Mouse (Mus musculus) right cerebral cortex, postnatal 4 days (tissue): ENCODE results near the gene Coq4.
"Not testable (repeated sequence)": the region's sequence is repeated elsewhere in the genome, so short reads cannot be mapped to it uniquely, and the experiment has no call there.

Experiments
- DNase-seq: peaks from one replicate; pipeline ENCODE4 v3.0.0-alpha.2; 2022

The Coq4 gene

DNA sequence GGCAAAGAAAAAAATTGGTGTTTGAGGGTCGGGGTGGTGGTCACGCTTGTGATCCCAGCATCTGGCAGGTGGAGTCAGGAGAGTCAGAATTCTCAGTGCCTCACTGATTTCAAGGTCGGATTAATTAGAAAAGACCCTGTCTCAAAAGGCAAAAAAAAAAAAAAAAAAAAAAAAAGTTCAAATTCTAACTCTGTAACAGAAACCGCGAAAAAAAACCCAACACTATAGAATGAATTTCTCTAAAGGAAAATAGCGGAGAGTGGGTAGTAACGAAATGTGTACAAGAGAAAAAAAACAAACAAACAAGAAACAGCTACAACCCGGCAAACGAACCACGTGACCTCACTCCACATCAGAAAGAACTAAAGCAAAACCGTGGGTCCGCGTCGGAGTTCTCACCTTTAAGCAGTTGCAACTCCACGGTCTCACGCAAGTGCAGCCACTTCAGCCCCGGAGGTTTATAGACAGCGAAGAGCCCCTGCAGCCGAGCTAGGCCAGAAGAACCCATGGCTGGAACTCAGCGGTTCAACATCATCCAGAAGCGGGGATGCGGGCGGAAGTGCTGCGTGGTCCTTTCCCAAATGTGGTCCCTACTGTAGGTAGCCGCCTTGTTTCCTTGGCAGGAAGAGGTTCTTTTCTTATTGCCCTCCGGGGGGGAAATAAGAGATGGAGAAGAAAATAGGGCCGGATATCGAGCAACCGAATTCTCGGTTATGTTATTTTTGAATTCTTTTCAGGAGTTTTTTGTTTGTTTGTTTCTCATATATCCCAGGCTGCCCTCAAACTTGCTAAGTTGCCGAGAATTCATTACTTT is at the start of gene Coq4:
TSS of gene Coq4 (plus strand) at position 390 of the 814 bp plus-strand sequence.
- peak; percentile 80 for DNase-seq

DNA sequence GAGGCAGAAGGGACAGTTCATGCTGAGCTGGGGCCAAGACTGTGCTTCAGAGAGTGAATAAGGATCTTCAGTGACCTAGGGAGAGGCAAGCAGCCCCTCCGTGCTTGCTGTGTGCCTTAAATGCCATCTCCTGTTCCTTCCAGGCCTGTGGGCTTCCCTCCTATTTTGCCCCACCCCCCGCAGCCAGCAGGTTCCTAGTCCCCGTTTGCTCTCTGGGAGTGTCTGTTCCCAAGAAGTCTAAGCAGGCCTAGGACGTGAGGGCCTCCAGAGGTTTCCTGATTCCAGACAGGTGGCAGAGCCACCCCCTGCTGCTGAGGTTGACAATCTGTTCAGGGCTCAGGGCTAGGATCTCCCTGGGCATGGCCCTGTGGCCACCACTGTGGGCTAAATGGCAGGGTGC is 48.5 kb upstream of the Coq4 start:
- no peak for DNase-seq

- DNase-seq: no peak
These were observed 47.9 kb upstream of the Coq4 start for GRCm38 (mm10) chr2:29739368-29739767.

GRCm38 (mm10) chr2:29741207-29741606 is 46.1 kb upstream of the Coq4 start:
- DNase-seq: no peak

- no peak for DNase-seq
These were observed 43.0 kb upstream of the Coq4 start for GRCm38 (mm10) chr2:29744256-29744655.

DNA sequence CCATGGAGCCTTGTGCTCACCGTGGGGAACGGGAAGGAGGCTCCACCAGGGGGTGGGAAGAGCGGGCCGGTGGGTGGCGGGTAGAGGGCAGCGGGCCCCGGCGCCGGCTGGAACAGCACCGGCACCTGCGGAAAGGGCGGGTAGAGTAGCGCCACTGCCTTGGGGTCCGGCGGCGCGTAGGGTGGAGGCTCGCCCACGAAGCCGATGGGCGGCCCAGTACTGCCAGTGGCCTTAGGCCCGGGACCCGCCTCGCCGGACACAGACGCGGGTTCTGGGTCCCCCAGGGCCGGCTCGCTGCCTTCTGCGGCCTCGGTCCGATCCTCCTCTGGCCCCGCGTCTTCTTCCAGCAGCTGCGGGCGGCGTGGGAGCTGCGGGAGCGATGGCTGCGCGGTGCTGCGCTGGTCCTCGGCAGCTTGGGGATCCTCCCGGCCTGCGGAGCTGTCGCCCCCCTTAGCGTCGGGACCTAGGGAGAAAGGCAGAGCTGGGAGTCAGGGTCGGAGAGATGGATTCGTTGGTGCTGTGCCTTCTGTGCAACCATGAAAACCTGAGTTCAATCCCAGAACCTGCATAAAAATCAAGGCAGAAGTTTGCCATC is 40.0 kb upstream of the Coq4 start:
- DNase-seq: peak; percentile 37

DNA sequence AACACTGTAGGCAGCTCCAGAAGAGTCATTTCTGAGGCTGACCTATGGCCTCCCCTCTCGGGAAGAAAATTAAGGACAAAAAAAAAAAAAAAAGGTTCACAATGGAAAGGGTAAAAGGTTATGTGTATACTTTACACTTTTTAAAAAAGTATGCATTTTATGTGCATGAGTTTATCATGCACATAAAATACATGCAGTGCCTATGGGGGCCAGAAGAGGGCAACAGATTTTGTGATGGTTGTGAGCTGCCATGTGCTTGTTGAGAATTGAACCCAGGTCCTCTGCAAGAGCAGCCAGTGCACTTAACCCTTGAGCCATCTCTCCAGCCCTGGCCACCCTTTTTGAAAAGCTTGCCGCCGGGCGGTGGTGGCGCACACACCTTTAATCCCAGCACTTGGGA is 39.4 kb upstream of the Coq4 start:
- DNase-seq: no peak

DNA sequence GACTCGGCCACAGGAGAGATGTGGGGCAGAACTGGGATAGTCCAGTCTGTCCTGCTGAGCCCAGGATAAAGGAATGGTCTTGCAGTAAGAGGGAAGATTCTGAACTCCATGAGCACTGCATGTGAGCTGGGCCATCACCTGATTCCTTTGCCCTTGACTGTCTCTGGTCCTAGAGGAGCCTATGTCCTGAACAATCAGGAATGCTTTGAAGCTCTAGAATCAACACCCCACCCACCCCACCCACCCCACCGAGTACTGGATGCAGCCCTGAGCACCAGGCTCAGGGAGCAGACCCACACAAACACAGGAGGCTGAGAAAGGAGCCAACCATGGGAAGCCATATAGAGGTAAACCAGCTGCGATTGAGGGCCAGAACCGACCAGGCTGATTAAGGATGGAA is 38.8 kb upstream of the Coq4 start:
- DNase-seq: no peak

GRCm38 (mm10) chr2:29751497-29751896 is 35.8 kb upstream of the Coq4 start, which contains the start of gene Gm13420:
Gm13420 (minus strand) TSS chr2:29751685.
- no peak for DNase-seq

DNA sequence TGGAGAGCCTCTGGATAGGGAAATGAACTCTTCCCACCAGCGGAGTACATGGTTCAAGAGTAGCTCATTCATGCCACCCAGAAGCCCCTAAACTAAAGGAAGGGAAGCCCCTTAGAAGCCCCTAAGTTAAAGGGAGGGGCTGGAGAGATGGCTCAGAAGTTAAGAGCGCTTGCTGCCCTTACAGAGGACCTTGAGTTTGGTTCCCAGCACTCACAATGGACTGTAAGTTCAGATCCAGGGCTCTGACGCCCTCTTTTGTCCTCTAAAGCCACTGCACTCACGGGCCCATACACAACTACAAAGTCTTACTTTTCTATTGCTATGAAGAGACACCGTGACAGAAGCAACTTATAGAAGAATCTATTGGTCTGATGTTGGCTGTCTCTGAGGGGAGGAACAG is 34.9 kb upstream of the Coq4 start:
- DNase-seq: no peak

DNA sequence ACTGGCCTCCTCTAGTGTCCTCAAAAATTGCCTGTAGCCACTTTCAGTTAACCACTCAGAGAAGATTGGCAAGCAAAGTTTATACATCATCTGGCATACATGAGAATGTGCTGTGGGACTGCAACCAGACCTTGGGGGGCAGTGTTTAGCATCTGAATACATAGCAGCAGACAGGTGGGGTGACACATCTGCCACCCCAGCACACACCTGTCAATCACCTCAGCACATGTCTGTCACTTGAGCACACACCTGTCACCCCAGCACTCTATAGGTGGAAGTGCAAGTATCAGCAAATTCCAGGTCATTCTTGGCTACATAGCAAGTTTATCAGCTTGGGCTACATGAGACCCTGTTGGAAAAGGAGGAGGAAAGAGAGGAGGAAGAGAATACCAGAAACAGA is 31.6 kb upstream of the Coq4 start:
- DNase-seq: no peak

DNA sequence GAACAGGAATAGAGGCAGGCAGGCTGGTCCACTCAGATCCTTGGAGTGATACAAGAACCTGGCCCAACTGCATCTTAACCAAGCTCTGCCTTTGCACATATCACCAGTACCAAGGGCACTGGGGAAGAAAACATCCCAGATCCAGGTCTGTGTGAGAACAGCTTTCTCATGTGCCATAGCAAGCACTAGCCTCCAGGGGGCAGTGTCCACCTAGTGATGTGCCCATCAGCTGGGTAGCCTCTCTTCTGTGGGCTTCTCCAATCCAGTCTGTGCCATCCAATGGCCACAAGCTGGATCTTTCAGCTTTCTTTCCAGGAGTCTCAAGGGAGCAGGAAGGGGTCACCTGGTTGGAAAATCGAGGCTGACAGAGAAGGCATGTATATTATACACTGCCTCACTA is 22.5 kb upstream of the Coq4 start:
- peak; percentile 59 for DNase-seq

- no peak for DNase-seq
These were observed 19.1 kb upstream of the Coq4 start for GRCm38 (mm10) chr2:29767976-29768709.

DNA sequence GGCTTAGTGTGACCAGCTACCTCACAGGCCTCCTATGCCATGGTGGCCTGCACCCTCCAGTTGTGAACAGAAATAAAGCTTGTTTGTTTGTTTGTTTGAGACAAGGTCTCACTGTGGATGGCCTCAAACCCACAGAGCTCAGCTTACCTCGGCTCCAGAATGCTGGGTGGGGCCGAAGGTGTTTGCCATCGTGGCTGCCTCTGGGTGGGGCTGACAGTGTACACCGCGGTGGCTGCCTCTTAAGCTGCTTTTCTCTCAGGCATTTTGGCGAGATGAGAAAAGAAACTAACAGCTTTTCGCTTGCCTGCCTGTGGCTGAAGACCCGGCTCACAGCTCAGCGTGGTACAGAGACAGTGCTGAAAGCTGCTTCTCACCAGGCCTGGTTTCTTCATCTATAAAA is 18.4 kb upstream of the Coq4 start:
- no peak for DNase-seq

- DNase-seq: no peak
These were observed 17.1 kb upstream of the Coq4 start for GRCm38 (mm10) chr2:29770162-29770561.

- DNase-seq: no peak
These were observed 15.5 kb upstream of the Coq4 start for GRCm38 (mm10) chr2:29771611-29772461.

- no peak for DNase-seq
These were observed 14.0 kb upstream of the Coq4 start for GRCm38 (mm10) chr2:29773323-29773722.

DNA sequence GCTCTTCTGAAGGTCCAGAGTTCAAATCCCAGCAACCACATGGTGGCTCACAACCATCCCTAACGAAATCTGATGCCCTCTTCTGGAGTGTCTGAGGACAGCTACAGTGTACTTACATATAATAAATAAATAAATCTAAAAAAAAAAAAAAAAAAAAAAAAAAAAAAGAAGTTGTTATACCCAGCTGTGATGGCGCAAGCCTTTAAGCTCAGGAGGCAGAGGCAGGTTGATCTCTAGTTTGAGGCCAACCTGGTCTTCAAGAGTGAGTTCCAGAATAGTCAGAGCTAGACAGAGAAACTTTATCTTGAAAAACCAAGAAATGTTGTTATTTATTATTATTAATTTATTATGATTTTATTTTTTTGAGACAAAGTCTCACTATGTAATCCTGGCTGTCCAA is 6.0 kb upstream of the Coq4 start:
- DNase-seq: not testable (repeated sequence)

DNA sequence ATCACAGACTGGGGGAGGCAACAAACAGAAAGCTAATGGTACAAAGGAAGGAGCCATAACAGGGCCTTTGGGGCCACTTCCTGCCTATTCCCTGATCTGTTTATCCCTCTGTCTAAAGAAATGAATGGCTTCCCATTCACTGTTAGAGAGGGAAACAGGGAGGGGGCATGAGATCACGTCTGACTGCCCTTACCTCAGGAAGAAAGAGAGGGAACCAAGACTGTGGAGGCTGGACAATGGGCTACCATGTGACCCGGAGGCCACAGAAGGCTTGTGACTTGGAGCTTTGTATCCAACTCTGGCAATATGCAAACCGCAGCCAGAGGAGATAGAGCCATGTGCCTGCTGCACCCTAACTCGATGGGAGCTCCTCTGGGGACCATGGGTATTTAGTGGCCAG is 3.0 kb upstream of the Coq4 start:
- no peak for DNase-seq

- DNase-seq: peak; percentile 74
These were observed 816 bp downstream of the Coq4 start, which contains the start of gene Trub2 for GRCm38 (mm10) chr2:29787937-29788681. Trub2 (minus strand) TSS chr2:29788502.

DNA sequence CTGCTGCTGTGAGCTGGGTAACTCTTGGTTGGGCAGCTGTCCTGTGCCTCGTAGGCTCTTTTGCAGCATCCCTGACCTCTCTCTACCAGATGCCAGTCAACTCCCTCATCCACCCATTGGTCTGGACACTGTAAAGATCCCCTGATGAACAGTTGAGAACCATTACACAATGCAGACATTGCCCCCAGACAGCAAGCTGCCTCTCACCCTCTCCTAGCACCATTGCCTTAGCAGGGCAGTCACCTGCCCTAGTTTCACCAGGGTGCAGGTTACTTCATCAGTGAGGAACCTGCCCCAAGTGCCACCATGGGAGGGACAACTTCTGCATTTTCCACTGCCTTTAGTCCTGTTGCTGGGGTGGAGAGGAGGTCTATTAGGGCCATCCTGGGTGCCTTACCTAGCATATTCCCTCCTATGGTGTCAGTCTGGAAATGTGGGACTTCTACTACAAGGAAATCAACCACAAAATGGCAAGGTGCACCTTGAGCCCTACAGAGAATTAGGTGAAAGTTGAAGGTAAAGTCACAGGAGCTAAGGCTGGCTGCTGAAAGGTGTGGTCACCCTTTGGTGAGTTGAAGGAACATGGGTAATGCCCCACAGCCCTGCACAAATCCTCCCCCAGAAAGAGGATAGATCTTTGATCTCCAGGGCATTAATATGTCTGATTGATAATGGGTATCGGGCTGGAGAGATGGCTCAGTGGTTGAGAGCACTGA is 5.6 kb downstream of the Coq4 start:
- DNase-seq: no peak
